Mouse (Mus musculus): ENCODE results near the gene Chst11. TPM values are rescaled to one million over a fixed set of nuclear protein-coding genes. Genes with fewer than 3 reads are reported as not detected.

Gene Chst11
- 1 to 10 TPM in 3 of 4 experiments, under 1 TPM in 1; 0.61 to 1.5 (median 1.2) TPM for total RNA-seq (2022)

- DNase-seq (ENCODE audit: low spot score in 2 of 2) = peak; percentile 17 to 48
Measured at GRCm38 (mm10) chr10:82984950-82985699, at the start of gene Chst11. TSS of gene Chst11 (plus strand) at chr10:82985498.

GRCm38 (mm10) chr10:82935774-82936173, 49.5 kb upstream of the Chst11 start:
- no peak for DNase-seq (ENCODE audit: low spot score in 2 of 2)

GRCm38 (mm10) chr10:82953415-82953814, 31.9 kb upstream of the Chst11 start:
- no peak for DNase-seq (ENCODE audit: low spot score in 2 of 2)

GRCm38 (mm10) chr10:82955117-82955516, 30.2 kb upstream of the Chst11 start:
- DNase-seq (ENCODE audit: low spot score in 2 of 2) = no peak

GRCm38 (mm10) chr10:82958218-82958761, 27.0 kb upstream of the Chst11 start:
- no peak for DNase-seq (ENCODE audit: low spot score in 2 of 2)

- DNase-seq (ENCODE audit: low spot score in 2 of 2) = no peak
Measured at GRCm38 (mm10) chr10:82959316-82959715, 26.0 kb upstream of the Chst11 start.

- DNase-seq (ENCODE audit: low spot score in 2 of 2) = no peak
Measured at GRCm38 (mm10) chr10:82961302-82961701, 24.0 kb upstream of the Chst11 start.

GRCm38 (mm10) chr10:82962018-82962417, 23.3 kb upstream of the Chst11 start:
- no peak for DNase-seq (ENCODE audit: low spot score in 2 of 2)

GRCm38 (mm10) chr10:82962472-82963020, 22.8 kb upstream of the Chst11 start:
- no peak for DNase-seq (ENCODE audit: low spot score in 2 of 2)

- no peak for DNase-seq (ENCODE audit: low spot score in 2 of 2)
Measured at GRCm38 (mm10) chr10:82964491-82964890, 20.8 kb upstream of the Chst11 start.

GRCm38 (mm10) chr10:82966672-82967071, 18.6 kb upstream of the Chst11 start:
- no peak for DNase-seq (ENCODE audit: low spot score in 2 of 2)

- no peak for DNase-seq (ENCODE audit: low spot score in 2 of 2)
Measured at GRCm38 (mm10) chr10:82969612-82970011, 15.7 kb upstream of the Chst11 start.

- no peak for DNase-seq (ENCODE audit: low spot score in 2 of 2)
Measured at GRCm38 (mm10) chr10:82971549-82971948, 13.7 kb upstream of the Chst11 start.

- DNase-seq (ENCODE audit: low spot score in 2 of 2) = no peak
Measured at GRCm38 (mm10) chr10:82974201-82974600, 11.1 kb upstream of the Chst11 start.

GRCm38 (mm10) chr10:82974627-82975177, 10.6 kb upstream of the Chst11 start:
- DNase-seq (ENCODE audit: low spot score in 2 of 2) = no peak

GRCm38 (mm10) chr10:82975806-82976205, 9.5 kb upstream of the Chst11 start:
- DNase-seq (ENCODE audit: low spot score in 2 of 2) = no peak

GRCm38 (mm10) chr10:82982286-82982685, 3.0 kb upstream of the Chst11 start:
- no peak for DNase-seq (ENCODE audit: low spot score in 2 of 2)

GRCm38 (mm10) chr10:82985700-82986131, 418 bp downstream of the Chst11 start:
- no peak for DNase-seq (ENCODE audit: low spot score in 2 of 2)

- no peak for DNase-seq (ENCODE audit: low spot score in 2 of 2)
Measured at GRCm38 (mm10) chr10:82986251-82986992, 1.1 kb downstream of the Chst11 start.

- DNase-seq (ENCODE audit: low spot score in 2 of 2) = no peak
Measured at GRCm38 (mm10) chr10:82986993-82987349, 1.7 kb downstream of the Chst11 start.

GRCm38 (mm10) chr10:82987394-82987793, 2.1 kb downstream of the Chst11 start:
- no peak for DNase-seq (ENCODE audit: low spot score in 2 of 2)
